Mouse (Mus musculus) erythroblast, adult 5-6 weeks (primary cell): ENCODE measurements around the gene Echdc2. TPM values are rescaled to one million over a fixed set of nuclear protein-coding genes. Genes with fewer than 3 reads are reported as not detected.
"Not testable (repeated sequence)": the region's sequence is repeated elsewhere in the genome, so short reads cannot be mapped to it uniquely, and the experiment has no call there.

Source experiments
- ATAC-seq: replicated peaks from 2 replicates; pipeline ENCODE4 v1.8.0; 2016; ENCODE audit warnings: moderate number of reproducible peaks, mild to moderate bottlenecking, moderate TSS enrichment, inconsistent platforms; ENCODE audit not compliant: poor library complexity, low FRiP score, severe bottlenecking
- total RNA-seq, 2 experiments: library from RNA; stranded (forward) in 1 of 2; stranded (reverse) in 1 of 2; fragments of 150-400 nt in 1 of 2; fragments of 200-764, 138-1000 nt in 1 of 2; gene quantifications; 2 replicates each; pipeline versions ENCODE4 v1.2.3 to v1.2.4; 2015 to 2017; ENCODE audit warnings: low replicate concordance in 2 of 2

Gene Echdc2
- total RNA-seq (2015; ENCODE audit: low replicate concordance) = not detected in 2 replicates
- not detected in 2 replicates for total RNA-seq (2017; ENCODE audit: low replicate concordance)

DNA sequence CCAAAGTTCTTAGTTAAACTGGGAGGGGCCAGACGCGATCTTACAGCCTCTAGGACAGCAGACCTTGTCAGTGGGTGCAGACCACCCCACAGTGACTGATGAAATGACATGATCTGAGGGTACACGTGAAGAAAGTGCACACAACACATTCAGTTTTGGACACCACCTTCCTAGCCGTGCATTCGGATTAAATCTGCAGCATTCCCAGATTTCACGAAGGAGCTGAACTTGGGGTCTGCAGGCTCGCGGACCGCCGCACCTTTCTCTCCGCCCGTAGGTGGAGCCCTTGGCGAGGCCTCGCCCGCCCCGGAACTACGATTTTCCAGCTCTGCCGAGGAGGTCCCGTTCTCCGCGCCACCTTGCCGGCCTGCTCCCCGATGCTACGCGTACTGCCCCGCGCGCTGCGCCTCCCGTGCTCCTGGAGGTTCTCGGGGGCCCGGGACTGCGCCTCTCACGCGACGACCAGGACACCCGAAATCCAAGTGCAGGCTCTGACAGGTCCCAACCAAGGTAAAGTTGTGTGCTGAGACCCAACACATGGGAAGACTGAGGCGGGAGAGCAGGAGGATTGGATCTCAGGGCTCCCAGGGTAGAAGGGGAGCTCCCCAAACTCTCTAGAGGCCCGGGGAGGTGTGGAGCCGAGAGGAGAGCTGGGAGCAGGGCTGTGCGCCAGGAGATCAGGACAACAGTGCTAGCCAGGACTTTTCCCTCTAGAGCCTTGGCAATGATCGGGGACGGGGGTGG lies at the start of gene Echdc2:
Gene Echdc2, plus strand, starts transcription at position 286 of the 744 bp plus-strand sequence.
- ATAC-seq = no peak

DNA sequence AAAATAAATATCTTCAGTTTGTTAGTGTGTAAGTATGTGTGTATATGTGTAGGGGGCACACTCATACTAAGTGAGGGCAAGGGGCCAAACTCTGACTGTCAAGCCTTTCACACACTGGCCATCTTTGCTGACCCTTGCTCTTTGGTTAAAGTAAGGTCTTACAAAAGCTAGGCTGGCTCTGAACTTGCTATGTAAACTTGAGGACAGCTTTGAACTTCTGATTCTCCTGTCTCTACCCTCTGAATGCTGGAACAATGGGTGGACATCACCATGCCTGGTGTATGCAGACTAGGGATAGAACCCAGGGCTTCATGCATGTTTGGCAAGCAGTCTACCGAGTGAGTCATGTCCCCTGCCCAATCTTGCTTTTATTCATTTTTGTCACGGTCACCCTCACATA lies 48.8 kb upstream of the Echdc2 start:
- ATAC-seq = no peak

DNA sequence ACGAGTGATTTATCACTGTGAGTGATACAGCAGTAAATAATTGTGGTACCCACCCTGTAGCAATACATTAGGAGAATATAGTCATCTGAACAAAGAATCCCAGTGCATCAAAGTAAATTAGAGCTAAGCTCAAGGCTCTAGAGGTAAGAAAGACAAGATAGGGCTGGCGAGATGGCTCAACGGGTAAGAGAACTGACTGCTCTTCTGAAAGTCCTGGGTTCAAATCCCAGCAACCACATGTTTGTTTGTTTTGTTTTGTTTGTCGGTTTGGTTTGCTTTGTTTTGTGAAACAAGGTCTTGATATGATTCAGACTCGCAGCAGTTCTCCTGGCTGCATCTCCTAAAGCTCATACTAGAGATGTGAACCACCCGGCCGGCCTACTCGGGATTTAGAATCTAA lies 47.7 kb upstream of the Echdc2 start:
- ATAC-seq = no peak

DNA sequence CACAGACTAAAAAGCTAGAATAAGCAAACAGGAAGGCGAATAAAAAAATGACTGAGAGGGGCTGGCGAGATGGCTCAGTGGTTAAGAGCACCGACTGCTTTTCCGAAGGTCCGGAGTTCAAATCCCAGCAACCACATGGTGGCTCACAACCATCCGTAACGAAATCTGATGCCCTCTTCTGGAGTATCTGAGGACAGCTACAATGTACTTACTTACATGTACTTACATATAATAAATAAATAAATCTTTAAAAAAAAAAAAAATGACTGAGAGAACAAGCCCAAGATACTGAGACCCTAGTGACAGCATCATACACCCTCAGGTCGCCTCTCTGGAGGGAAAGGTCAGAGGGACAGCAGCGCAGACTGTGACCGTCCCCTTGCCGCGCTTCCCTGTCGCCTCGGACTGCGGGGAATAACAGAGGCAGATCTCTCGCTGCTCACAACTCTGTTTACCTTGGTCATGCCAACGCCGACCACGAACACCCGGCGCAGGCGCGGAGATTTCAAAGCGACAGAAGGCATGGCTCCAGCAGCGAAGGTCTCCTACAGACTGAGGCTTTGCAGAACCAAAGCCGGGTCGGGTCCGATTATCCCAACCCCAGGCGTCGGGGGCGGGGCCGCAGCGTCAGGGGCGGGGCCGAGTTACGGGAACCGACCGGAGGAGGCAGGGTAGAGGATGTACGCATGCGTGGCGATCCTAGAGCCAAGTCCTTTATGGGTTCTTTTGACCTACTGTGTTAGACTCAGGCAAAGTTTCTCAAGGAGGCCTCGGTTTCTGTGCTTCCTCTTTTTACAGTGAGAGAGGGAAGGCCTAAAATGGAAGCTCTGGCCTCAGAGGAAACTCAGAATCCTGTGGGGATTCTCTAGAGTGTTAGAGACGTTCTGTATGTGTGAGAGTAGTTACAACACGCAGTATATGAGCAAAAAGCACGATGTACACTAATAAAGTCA lies 47.0 kb upstream of the Echdc2 start:
- peak; percentile 96 for ATAC-seq

DNA sequence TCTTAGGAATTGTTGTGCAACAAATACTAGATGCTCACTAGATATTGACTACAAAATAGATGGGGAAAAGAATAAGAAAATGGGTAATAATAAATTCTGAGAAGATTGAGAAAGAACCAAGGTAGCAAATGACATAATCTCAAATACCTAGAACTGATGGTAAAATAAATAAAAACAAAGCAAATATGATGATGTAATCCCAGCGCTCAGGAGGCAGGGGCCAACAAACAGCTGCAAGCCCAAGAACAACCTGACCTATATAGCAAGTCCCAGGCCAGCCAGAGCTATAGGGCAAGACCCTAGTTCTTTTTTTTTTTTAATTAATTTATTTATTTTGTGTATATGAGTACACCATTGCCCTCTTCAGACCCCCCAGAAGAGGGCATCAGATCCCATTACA lies 41.1 kb upstream of the Echdc2 start:
- no peak for ATAC-seq

DNA sequence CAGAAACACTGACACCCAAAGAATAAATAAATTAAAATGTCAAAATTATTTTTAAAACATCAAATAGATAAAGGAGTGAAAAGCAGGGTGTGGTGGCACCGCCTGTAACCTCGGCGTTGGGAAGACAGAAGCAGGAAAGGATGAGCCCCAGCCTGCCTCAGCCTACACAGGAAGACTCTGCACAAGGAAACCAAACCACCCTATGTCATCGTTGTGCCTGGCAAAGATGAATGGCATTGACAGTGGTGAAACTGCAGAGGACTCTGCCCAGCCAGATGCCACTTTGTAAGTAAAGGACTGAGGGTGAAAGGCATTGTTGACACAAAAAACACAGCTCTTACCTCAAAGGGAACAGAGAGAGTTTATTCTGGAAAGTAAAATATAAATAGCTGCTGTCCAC lies 39.0 kb upstream of the Echdc2 start:
- ATAC-seq = no peak

DNA sequence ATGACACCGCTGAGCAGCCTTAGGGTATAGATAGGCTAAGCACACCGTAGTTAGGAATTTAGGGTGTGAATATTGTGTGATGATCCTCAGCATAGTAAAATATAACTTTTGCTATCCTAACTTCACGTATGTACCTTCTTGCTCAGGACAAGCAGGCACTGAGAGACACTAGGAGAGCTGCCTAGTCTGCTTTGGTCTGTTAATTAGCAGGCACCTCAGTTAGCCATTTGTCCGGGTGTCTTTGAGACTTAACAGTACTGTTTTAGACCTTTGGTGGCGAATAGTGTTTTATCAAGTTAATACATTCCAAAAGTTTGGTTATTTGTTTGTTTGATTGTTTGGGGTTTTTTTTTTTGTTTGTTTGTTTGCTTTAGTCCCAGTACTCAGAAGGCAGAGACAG lies 37.7 kb upstream of the Echdc2 start:
- no peak for ATAC-seq

DNA sequence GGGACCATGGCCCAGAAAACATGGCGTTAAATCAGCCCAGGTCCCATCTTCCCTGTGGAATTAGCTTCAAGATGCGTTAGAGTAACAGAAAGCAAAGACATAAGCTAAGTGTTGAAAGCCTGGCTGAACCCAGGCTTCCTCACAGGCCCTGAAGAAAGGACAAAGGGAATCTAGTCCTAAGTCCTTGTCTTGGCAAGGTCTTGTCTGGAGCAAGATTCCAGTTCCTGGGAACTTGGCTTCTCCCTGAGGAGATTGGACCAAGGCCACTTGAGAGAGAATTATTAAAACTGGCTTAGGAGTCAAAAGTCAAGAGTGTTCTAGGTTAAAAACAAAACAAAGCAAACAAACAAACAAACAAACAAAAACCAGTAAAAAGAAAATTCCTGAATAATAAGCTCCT lies 36.9 kb upstream of the Echdc2 start:
- no peak for ATAC-seq

DNA sequence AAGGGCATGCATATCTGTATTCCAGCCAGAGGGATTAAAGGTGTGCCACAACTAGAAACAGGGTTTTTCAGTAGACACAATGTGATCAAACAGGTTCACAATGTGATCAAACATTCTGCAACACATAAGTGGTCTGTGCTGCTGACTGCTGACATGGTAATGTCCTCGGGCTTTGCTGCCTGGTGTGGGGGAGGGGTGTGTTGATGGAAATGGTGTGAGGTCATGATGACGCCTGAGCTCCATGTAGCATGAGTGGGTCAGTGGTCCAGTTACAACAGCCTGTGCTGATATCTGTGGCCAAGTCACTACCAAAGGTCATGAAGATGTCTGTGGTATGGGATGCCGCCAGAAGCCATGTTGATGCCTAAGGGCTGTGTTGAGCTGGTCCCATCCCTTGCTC lies 34.8 kb upstream of the Echdc2 start:
- ATAC-seq = no peak

DNA sequence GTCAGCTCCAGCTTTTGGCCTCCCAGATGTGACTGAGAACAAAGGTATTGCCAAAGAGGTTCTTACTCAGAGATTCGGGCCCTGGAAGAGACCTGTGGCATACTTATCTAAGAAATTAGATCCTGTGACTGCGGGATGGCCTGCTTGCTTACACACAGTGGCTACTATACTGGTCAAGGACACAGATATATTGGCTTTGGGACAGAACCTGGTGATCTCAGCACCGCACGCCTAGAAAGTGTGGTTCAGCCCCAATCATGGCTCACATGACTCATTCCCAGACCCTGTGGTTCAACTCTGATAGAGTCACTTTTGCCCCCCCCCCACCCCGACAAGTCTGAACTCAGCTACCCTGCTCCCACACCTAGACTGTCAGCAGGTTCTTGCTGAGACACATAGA lies 28.3 kb upstream of the Echdc2 start:
- no peak for ATAC-seq

DNA sequence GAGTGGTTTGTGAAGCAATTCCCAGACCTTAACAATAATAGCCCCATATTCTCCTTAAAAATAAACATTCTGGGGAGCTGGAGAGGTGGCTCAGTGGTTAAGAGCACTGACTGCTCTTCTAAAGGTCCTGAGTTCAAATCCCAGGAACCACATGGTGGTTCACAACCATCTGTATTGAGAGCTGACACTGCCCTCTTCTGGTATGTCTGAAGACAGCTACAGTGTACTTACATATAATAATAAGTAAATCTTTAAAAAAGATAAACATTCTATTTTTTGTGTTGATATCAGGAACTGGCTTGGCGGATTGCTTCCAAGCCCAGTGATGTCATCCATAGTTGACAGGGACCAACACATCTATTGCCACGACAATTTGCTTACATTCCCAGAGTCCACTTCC lies 22.1 kb upstream of the Echdc2 start:
- not testable (repeated sequence) for ATAC-seq

DNA sequence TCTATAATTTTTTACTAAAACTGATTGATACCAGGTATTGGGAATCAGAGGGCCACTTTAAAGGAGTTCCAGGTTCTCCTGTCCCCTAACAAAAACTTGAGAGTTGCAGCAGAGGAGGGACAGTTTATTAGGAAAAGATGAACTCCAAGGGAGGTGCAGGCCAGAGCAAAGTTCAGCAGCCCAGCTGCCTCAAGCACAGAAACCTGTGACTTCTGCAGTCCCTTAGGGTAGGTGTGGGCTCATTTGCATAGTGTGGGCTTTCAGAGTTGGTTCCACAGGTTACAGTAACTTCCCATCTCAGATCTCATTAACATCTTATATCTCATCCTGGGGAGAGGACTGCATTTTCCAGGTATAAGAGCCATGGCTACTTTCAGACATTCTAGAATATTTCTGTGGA lies 21.5 kb upstream of the Echdc2 start:
- no peak for ATAC-seq

DNA sequence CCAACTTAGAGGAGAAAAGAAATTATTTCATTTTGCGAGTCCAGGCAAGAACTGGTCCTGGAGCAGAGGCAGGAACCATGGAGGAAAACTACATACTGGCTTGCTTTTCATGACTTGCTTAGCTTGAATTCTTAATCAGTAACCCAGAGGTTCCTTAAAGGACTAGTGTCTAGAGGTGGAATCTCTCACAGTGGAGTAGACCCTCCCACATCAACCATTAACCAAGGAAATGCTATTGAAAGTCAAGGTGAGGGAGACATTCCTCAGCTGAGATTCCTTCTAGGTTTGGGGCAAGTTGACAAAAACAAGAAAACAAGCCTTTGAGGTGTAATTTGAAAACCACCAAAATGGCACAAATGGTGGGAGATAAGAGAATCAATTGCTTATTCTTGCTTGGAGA lies 20.4 kb upstream of the Echdc2 start, which contains the start of gene Scp2:
Gene Scp2, minus strand, starts transcription at position 119 of the 400 bp plus-strand sequence.
- no peak for ATAC-seq

DNA sequence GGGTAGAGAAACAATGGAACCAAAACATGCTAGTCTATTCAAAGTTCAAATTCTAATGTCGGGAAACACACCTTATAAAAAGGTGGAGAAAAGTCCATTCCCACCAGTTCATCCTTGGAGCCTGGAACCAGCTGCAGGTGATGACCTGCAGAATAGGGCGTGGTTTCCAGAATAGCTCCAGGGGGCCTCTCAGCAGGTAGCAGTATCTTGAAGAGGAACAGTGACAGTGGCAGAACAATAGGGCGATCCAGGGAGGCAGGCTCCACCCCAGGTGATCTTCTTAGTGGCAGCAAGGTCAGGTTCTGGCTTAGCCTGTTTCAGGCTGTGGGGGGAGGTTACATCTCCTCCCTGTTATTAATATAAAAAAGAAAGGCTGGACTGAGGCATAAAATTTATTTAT lies 19.7 kb upstream of the Echdc2 start:
- ATAC-seq = not testable (repeated sequence)

DNA sequence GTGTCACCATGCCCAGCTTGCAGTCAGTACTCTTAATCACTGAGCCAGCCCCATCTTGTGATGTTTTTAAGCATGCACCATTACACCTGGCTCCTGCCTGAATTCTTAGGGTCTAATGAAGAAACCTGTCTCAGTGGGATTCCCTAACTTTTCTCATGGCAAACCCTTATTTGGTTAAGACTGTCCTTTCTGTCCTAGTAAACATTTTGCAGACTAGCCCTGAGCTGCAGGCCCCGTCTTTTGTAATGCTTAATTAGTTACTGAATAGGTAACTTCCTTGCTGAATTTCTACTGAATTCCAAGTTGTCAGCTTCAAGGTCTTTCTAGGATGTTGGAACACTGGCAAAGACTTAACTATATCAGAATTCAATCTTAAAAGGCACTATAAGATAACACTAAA lies 10.1 kb upstream of the Echdc2 start:
- ATAC-seq = not testable (repeated sequence)

DNA sequence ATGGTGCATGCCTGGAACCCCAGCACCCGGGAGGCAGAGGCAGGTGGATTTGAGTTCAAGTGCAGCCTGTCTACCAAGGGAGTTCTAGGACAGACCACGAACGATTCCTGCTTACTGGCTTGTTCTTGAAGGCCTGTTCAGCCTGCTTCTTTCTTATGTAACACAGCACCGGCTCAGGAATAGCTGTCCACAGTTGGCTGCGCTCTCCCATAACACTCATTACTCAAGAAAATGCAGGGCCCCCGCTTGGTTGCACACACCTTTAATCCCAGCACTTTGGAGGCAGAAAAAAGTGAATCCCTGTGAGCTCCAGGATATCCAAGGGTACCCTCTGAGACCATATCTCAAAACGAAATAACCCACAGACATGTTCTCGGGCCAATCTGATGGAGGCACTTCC lies 3.3 kb upstream of the Echdc2 start:
- no peak for ATAC-seq

DNA sequence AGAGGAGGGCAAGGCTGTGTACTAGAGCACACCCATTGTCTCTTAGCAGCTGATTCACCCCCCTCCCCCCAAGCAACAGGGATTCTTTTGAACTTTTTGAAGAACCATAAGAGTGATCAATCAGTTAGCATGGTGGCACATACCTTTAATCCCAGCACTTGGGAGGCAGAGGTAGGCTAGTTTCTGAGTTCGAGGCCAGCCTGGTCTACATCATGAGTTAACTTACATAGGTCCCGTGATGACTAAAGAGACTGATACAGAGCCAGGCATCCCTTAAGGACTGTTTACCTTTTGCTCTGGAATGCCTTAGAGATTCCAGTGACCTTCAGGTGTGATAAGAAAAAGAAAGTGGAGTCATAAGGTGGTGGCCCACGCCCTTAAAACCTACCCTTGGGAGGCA lies 1.9 kb upstream of the Echdc2 start:
- ATAC-seq = no peak

DNA sequence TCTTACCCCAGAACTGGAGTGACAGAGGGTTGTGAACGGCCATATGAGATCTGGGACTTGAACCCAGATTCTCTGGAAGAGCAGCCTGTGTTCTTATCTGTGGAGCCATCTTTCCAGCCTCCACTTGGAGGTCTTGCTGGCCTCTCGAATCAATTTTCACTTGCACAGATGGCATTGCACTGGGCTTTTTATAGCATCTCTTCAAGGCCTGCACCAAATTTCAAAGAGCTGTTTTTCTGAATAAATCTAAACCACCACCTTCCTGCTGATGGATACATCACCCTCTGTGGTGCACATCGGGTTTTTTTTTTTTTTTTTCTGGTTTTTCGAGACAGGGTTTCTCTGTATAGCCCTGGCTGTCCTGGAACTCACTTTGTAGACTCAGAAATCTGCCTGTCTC lies 1.6 kb downstream of the Echdc2 start:
- ATAC-seq = no peak

DNA sequence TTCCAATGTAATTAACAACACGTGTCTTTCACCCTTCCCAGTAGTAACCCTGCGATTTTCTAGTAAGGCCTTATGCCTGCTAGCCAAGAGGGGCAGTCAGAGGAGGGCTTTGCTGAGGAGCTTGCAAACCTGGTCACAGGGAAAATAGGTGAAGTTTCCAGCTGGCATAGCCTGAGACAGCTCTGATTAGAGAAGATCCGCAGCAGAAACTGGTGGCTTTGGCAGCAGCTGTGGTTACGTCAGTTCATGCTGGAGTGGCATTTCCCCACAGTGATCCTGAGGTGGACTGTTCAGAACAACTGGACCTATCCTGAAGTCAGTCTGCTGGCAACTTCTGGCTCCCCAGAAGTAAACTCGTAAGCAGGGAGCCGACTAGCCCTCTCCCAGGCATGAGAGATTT lies 2.8 kb downstream of the Echdc2 start:
- no peak for ATAC-seq

DNA sequence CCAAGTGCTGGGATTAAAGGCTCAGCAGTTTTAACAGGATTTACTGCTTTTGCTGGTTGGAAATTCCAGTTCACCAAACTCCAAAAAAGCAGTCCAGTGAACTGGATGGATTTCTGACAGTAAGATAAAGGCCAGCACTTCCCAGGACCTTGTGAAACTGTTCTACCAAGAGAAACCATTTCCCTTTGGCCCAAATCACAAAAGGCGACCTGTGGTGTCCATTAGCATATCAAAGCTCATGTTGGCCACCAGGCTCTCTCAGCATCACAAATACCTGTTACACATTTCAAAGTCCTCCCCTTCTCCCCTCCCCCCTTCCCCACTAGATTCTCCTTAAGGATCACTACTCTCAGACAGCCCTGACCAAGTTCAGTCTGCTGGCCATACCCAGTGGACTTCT lies 17.0 kb downstream of the Echdc2 start:
- ATAC-seq = no peak

DNA sequence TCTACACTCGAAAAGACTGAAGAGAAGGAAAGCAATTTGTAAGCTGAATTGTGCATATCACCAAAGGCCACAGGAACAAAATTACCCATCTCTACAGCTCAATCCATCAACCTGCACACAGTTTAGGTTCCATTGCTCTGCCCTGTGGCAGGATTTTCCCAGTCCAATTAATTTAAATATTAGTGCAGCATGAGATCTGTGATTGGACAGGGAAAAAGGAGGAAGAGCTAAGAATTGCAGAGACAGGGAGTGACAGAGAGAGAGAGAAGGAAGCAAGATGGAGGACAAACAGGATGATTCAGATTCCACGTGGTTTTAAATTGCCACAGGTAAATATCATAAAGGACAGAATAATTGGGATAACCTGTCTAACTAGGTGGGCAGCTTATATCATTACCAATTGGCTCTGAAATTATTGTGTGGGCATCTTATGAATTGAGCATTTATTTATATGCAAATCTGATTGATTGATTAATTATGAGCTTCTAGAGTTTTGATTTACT lies 27.6 kb downstream of the Echdc2 start:
- ATAC-seq = no peak
